Mouse (Mus musculus) colon, adult 2 months (tissue): ENCODE results near the gene Tm2d1. TPM values are rescaled to one million over a fixed set of nuclear protein-coding genes. Genes with fewer than 3 reads are reported as not detected.

Experiments
- polyA plus RNA-seq: library from polyadenylated mRNA; depleted of rRNA; stranded (reverse); fragments of >200 nt; gene quantifications from 2 replicates; pipeline ENCODE4 v1.2.3, GENCODE M21; 2012; rRNA removed

Gene Tm2d1
- polyA plus RNA-seq = 13.0 and 15.0 TPM in 2 replicates

DNA sequence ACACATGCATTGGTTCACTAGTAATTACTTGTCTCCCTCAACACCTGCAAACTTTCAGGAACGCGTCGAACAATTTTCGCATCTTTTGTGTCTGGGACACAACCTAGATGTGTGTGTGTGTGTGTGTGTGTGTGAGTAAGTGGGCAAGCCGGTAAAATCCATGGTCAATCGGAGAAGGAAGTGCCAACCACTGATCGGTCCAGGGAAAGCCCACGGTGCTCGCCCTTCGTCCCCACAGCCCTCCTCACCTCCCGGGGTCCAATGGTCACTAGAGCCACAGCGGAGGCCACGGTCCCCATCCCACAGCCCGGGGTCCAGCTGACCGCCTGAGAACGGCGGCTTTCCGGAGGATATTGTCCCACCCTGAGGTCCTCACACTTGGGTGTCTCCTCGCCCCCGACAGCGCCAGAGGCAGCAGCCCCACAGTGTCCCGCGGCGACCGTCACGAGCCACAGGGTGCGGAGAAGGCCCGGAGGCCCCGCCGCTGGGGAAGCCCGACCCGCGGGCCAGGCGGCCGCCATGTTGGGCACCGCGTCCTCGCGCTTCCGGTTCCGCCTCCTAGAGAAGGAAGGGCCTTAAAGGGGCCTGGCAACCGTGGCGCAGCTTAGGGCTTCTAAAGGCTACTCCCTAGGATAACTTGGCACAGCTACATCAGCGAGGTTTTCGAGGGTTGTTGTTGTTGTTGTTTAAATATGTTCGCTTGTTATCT, at the start of gene Tm2d1:
TSS of gene Tm2d1 (minus strand) at position 591 of the 709 bp plus-strand sequence.

GRCm38 (mm10) chr4:98395690-98396437, 12.8 kb upstream of the Tm2d1 start, which contains the start of gene Patj:
Patj (plus strand) TSS chr4:98395785.

Other genes with a start within 250 kb of the Tm2d1 start
- gene Patj, start 12.5 kb upstream of the Tm2d1 start, polyA plus RNA-seq = 15.4 and 18.3 TPM in 2 replicates